Mouse (Mus musculus): Measurements from ENCODE around the gene Bet1l.
A peak's percentile ranks its signal among the peaks of the same experiment; 100 is the strongest.

Bet1l gene

DNA sequence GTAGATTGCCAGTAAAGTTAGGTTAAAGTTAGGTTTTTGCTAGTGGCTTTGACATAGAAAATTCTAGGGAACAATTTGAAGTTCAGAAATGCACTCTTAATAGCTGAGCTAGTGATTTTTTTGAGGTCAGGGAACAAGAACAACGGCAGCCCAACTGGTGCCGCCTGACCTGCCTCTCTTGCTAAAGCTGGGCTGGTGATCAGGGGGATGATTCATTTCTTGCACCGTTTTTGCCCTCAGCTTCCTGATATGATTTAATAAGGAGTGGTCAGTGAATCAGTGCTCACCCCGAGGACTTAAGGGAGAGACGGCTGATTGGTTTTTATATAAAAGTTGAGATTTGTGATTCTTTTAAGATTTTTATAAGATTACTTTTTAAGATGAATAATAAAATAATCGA lies 25.9 kb downstream of the Bet1l start:
- DNase-seq (ENCODE audit: low spot score), result no peak

DNA sequence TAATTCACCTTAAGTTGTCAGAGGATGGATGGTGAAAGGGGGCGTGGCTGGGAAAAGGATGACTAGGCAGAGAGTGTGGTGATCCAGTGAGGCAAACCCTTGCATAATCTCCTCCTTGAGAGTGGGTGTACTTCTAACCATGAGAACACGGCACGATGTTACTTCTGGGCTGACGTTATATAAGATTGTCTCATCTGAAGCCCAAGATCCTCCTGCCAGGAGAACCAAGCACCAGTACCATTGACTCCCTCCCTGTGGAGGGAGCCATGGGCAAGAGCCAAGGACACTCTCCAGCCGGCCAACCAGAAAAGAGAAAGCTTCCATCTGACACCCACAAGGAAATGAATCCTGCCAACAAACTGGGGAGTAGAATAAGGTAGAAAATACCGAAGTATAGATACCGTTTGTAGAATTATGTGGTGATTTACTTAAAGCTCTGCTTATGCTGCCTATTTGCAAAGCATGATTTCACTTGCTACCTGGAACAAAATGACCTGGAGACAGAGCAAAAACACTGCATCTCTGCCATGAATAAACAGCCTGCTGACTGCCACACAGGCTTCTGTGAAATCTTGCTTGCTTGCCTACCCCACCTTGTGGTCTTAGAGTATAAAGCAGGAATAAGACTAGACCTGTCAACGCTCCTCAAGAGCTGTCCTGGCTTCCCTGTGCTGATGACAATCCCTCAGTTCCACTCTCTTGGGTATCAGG lies 29.1 kb downstream of the Bet1l start:
- DNase-seq (ENCODE audit: low spot score), result peak; percentile 53

DNA sequence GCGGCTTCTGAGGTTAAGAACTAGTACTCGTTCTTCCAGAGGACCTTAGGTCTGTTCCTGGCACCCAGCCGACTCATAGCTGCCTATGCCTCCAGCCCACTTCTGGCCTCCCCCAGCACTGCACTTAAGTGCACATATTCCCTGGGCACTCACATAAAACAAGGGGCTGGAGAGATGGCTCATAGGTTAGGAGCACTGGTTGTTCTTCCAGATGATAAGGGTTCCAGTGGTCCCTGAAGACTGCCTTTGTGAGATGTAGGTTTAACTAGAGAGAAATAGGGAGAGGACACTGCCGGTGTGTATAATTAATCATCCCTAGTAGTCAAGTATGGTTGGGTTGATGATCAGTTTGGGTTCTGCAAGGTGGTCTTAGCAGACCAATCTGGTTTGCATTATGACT lies 34.6 kb downstream of the Bet1l start:
- DNase-seq (ENCODE audit: low spot score), result no peak

DNA sequence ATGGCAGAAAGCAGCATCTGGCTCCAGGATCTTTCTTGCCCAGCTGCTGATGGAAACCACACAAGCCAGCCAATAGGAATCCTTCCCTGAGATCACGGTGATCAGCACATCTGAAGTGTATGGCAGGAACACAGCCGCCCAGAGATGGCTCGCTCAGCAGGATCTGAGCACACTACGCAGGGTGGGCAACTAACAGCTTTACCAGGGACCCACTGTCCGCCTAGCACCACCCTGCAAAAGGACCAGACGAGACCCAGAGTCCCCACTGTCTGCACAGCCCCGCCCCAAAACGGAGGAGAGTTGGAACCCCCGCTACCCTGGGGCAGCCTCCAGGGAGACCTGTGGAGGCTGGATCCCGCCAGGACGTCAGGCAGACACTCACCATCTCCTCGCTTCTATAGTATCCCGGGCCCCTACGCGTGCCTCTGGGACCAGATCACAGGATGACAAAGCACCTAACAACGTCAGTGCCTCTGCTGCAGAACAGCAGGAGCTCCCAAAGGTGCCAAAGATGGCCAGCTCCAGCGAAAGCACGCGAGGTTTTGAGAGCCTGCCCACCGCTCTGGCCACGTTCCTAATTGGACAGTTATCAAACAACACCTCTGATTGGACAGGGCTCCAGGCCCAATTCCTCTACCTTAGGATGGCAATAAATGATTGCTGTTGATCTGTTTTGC lies 35.6 kb downstream of the Bet1l start, which contains the start of gene Zfp941:
Zfp941 (minus strand) TSS at position 526 of the 677 bp plus-strand sequence.
- peak; percentile 78 for DNase-seq (ENCODE audit: low spot score)

DNA sequence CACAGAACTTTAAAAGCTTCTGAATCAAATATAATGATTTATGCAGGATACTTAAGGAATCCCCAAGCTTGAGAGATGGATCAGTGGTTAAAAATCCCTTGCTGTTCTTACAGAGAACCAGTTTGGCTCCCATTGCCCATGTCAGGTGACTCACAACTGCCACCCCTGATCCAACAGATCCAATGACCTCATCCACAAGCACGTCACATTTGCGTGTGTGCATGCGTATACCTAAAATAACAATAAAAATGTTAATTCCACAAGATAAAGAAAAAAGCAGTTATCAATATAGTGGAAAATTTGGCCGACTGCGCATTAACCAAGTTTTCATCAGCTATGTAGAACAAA lies 36.1 kb downstream of the Bet1l start:
- no peak for DNase-seq (ENCODE audit: low spot score)

DNA sequence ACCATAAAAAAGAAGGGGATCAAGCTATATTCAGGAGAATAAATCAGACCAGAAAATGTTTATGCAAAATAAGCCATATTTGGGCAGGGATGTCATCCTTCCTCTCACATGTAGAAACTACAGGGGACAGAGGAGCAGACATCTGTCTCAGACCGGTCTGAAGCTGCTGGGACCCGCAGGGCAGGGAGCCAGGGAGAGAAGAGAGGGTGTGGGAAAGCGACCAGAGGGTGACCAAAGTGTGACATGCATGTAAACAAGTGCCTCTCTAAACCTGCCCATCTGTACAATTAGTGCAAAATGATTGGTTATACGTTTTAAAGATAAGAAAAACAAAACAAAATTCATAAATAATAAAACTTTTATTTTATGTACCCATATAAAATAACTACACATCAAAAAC lies 37.2 kb downstream of the Bet1l start:
- DNase-seq (ENCODE audit: low spot score), result no peak

DNA sequence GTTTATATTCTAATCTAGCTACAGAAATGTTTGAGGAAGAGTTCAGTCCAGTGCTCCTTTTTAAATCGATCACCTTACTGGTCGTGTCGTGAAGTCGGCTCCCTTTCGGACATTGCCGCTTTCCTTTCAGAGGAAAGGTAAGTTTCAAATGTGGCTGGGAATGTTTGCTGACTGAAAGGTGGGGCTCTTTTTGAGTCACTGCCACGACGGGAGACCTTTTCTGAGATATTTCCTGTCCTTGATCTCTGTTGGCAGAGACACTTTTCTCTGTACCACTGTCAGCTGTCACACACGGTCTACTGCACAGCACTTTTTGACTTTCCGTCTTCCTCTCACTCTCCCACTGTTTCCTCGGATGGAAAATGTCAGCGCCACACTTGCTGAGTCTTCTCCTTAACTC lies 44.5 kb downstream of the Bet1l start:
- no peak for DNase-seq (ENCODE audit: low spot score)

DNA sequence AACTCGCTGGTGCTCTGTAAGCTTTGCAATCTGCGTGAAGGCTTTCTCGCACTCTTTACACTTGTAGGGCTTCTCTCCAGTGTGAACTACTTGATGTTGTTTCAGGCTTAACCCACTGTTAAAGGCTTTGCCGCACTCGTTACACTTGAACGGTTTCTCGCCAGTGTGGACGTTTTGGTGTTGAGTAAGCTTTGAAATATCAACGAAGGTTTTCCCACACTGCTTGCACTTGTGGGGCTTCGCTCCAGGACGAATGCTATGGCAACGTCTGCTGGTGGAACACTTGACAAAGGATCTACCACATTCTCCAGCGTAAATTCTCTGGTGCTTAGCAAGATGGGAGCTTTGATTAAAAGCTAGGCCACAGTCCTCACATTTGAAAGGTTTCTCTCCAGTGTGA lies 45.7 kb downstream of the Bet1l start:
- DNase-seq (ENCODE audit: low spot score), result no peak

DNA sequence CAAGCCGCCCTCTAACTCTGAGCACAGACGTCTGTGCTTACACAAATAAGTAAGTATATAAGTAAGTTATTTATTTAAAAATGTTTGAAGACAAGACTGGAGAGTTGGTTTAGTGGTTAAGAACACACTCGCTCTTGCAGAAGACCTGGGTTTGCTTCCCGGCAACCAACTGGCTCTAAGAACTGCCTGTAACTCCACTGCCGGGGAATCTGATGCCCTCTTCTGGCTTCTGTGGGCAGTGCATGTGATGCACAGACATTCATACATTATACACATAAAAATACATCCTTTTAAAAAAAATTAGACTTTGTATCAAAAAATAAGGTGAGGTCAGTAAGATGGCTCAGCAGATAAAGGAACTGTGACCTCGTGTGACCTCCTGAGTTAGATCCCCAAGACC lies 46.9 kb downstream of the Bet1l start:
- DNase-seq (ENCODE audit: low spot score), result no peak

DNA sequence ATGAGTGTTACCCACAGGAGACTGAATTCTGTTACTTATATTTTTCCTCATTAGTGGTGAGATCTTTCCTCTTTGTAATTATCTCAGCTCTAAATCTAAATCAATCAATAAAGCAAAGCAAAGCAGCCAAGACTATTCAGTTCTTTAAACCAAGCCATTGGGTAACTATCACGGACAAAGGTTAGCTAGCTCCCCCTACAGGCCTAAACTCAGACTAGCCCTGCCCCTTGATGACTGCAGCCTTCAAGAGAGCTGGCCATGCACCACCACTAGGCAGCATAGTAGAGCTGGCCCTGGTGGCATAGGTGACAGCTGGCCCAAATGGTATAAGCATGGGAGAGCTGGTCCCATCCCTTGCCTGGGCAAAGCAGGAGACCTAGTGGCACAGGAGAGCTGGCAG lies 51.7 kb downstream of the Bet1l start:
- peak; percentile 64 for DNase-seq (ENCODE audit: low spot score)
